Mouse (Mus musculus): Measurements from ENCODE around the gene Krt76. TPM values are rescaled to one million over a fixed set of nuclear protein-coding genes. Genes with fewer than 3 reads are reported as not detected.

Krt76 gene
- not detected in 2 replicates for polyA plus RNA-seq (2014; fragmentation: Nextera tagmentation; extraction: Ambion mirVana)

- Histone ChIP-seq H3K27ac (ENCODE audit: low read depth, low read length) (no peak within 1 kb of the TSS), H3K36me3 (ENCODE audit: control insufficient read depth, insufficient read depth, low read length) (no peaks in the 10 kb centered on the region), H3K4me1 (ENCODE audit: control insufficient read depth, insufficient read depth, low read length) (no peaks in the 10 kb centered on the region), H3K4me2 (no peak within 1 kb of the TSS), H3K27me3 (ENCODE audit: control insufficient read depth, insufficient read depth, low read length) (no peaks in the 10 kb centered on the region), H3K9ac (ENCODE audit: low read length) (no peak within 1 kb of the TSS), H3K9me3 (ENCODE audit: control insufficient read depth, low read length) (no peaks in the 10 kb centered on the region), H3K4me3 (ENCODE audit: low read depth, low read length) (no peak within 1 kb of the TSS)
- DNase-seq (ENCODE audit: low spot score, missing footprints) = no peak
- 60% methylated on average over 4 of the region's 4 CpGs for whole genome bisulfite sequencing
- ATAC-seq (ENCODE audit: low FRiP score) = no peak
Observed at GRCm38 (mm10) chr15:101892820-101893219, at the start of gene Krt76. TSS of gene Krt76 (minus strand) at chr15:101892920.

- H3K9ac ChIP-seq (ENCODE audit: low read length) = no peak overlapping the region
- DNase-seq (ENCODE audit: low spot score, missing footprints) (no peak), ATAC-seq (ENCODE audit: low FRiP score) (no peak)
- H3K27ac ChIP-seq (ENCODE audit: low read depth, low read length) = no peak overlapping the region
- no peaks in the 10 kb centered on the region for H3K27me3 ChIP-seq (ENCODE audit: control insufficient read depth, insufficient read depth, low read length)
- WGBS = 80% methylated on average over 8 of the region's 8 CpGs
- H3K36me3 ChIP-seq (ENCODE audit: control insufficient read depth, insufficient read depth, low read length) = no peaks in the 10 kb centered on the region
- H3K4me1 ChIP-seq (ENCODE audit: control insufficient read depth, insufficient read depth, low read length) = no peaks in the 10 kb centered on the region; the same call in 1 of the 2 replicates
- H3K4me2 ChIP-seq = no peak overlapping the region
- no peaks in the 10 kb centered on the region for H3K9me3 ChIP-seq (ENCODE audit: control insufficient read depth, low read length)
- H3K4me3 ChIP-seq (ENCODE audit: low read depth, low read length) = no peak overlapping the region
Observed at GRCm38 (mm10) chr15:101941948-101942347, 49.2 kb upstream of the Krt76 start.

- no peak within 1 kb of the TSS for H3K9ac ChIP-seq (ENCODE audit: low read length)
- 79% methylated on average over 5 of the region's 6 CpGs for WGBS
- H3K4me2 ChIP-seq = no peak within 1 kb of the TSS
- no peak for ATAC-seq (ENCODE audit: low FRiP score)
- H3K27me3 ChIP-seq (ENCODE audit: control insufficient read depth, insufficient read depth, low read length) = no peaks in the 10 kb centered on the region
- H3K9me3 ChIP-seq (ENCODE audit: control insufficient read depth, low read length) = no peaks in the 10 kb centered on the region
- H3K36me3 ChIP-seq (ENCODE audit: control insufficient read depth, insufficient read depth, low read length) = no peaks in the 10 kb centered on the region
- peak; percentile 56 for DNase-seq (ENCODE audit: low spot score, missing footprints)
- no peak within 1 kb of the TSS for H3K4me3 ChIP-seq (ENCODE audit: low read depth, low read length)
- no peak within 1 kb of the TSS for H3K27ac ChIP-seq (ENCODE audit: low read depth, low read length)
- no peaks in the 10 kb centered on the region; the same call in 1 of the 2 replicates for H3K4me1 ChIP-seq (ENCODE audit: control insufficient read depth, insufficient read depth, low read length)
Observed at GRCm38 (mm10) chr15:101940274-101940829, 47.6 kb upstream of the Krt76 start, which contains the start of gene Krt79. TSS of gene Krt79 (minus strand) at chr15:101940324.

GRCm38 (mm10) chr15:101938600-101939308 lies 46.0 kb upstream of the Krt76 start:
- no peaks in the 10 kb centered on the region for H3K27me3 ChIP-seq (ENCODE audit: control insufficient read depth, insufficient read depth, low read length)
- WGBS = 85% methylated on average over 9 of the region's 9 CpGs
- no peak overlapping the region for H3K4me3 ChIP-seq (ENCODE audit: low read depth, low read length)
- no peak overlapping the region for H3K4me2 ChIP-seq
- no peak overlapping the region for H3K9ac ChIP-seq (ENCODE audit: low read length)
- H3K4me1 ChIP-seq (ENCODE audit: control insufficient read depth, insufficient read depth, low read length) = no peaks in the 10 kb centered on the region; the same call in 1 of the 2 replicates
- H3K27ac ChIP-seq (ENCODE audit: low read depth, low read length) = no peak overlapping the region
- no peaks in the 10 kb centered on the region for H3K36me3 ChIP-seq (ENCODE audit: control insufficient read depth, insufficient read depth, low read length)
- H3K9me3 ChIP-seq (ENCODE audit: control insufficient read depth, low read length) = no peaks in the 10 kb centered on the region
- ATAC-seq (ENCODE audit: low FRiP score) (no peak), DNase-seq (ENCODE audit: low spot score, missing footprints) (peak; percentile 21)

GRCm38 (mm10) chr15:101933024-101933423 lies 40.3 kb upstream of the Krt76 start:
- no peak for ATAC-seq (ENCODE audit: low FRiP score)
- H3K4me3 ChIP-seq (ENCODE audit: low read depth, low read length) = no peak overlapping the region
- WGBS = 78% methylated on average over 6 of the region's 6 CpGs

GRCm38 (mm10) chr15:101929666-101930065 lies 36.9 kb upstream of the Krt76 start:
- peak overlapping the region; percentile 13; the same call in 1 of the 2 replicates for H3K4me3 ChIP-seq (ENCODE audit: low read depth, low read length)
- H3K9me3 ChIP-seq (ENCODE audit: control insufficient read depth, low read length) = no peaks in the 10 kb centered on the region
- peak overlapping the region; percentile 47 for H3K4me2 ChIP-seq
- WGBS = 4% methylated on average over 17 of the region's 17 CpGs
- peaks cover 6% of the 10 kb centered on the region for H3K4me1 ChIP-seq (ENCODE audit: control insufficient read depth, insufficient read depth, low read length)
- DNase-seq (ENCODE audit: low spot score, missing footprints) = peak; percentile 90
- H3K27me3 ChIP-seq (ENCODE audit: control insufficient read depth, insufficient read depth, low read length) = 0 out of 2 replicates have a peak, but pooled peaks cover 2% of the 10 kb centered on the region
- ATAC-seq (ENCODE audit: low FRiP score) = 0 out of 2 replicates have a peak, but pooled peaks have one; percentile 24
- H3K36me3 ChIP-seq (ENCODE audit: control insufficient read depth, insufficient read depth, low read length) = no peaks in the 10 kb centered on the region
- no peak overlapping the region for H3K27ac ChIP-seq (ENCODE audit: low read depth, low read length)
- H3K9ac ChIP-seq (ENCODE audit: low read length) = peak overlapping the region; percentile 31; the same call in 1 of the 2 replicates

More at GRCm38 (mm10) chr15:101933024-101933423, 40.3 kb upstream of the Krt76 start:
- Histone ChIP-seq H3K4me1 (ENCODE audit: control insufficient read depth, insufficient read depth, low read length) (peaks cover 6% of the 10 kb centered on the region), H3K27me3 (ENCODE audit: control insufficient read depth, insufficient read depth, low read length) (0 out of 2 replicates have a peak, but pooled peaks cover 2% of the 10 kb centered on the region), H3K27ac (ENCODE audit: low read depth, low read length) (no peak overlapping the region), H3K9ac (ENCODE audit: low read length) (no peak overlapping the region), H3K36me3 (ENCODE audit: control insufficient read depth, insufficient read depth, low read length) (no peaks in the 10 kb centered on the region), H3K9me3 (ENCODE audit: control insufficient read depth, low read length) (no peaks in the 10 kb centered on the region), H3K4me2 (no peak overlapping the region)
- DNase-seq (ENCODE audit: low spot score, missing footprints) = peak; percentile 75

- Histone ChIP-seq H3K4me2 (peak overlapping the region; percentile 47; the same call in 1 of the 2 replicates), H3K27me3 (ENCODE audit: control insufficient read depth, insufficient read depth, low read length) (0 out of 2 replicates have a peak, but pooled peaks cover 2% of the 10 kb centered on the region), H3K4me3 (ENCODE audit: low read depth, low read length) (no peak overlapping the region), H3K27ac (ENCODE audit: low read depth, low read length) (no peak overlapping the region), H3K9ac (ENCODE audit: low read length) (no peak overlapping the region; the same call in 1 of the 2 replicates), H3K36me3 (ENCODE audit: control insufficient read depth, insufficient read depth, low read length) (no peaks in the 10 kb centered on the region), H3K9me3 (ENCODE audit: control insufficient read depth, low read length) (no peaks in the 10 kb centered on the region), H3K4me1 (ENCODE audit: control insufficient read depth, insufficient read depth, low read length) (peaks cover 6% of the 10 kb centered on the region)
- DNase-seq (ENCODE audit: low spot score, missing footprints) = no peak
- no peak for ATAC-seq (ENCODE audit: low FRiP score)
- WGBS = 15% methylated on average over 9 of the region's 9 CpGs
Observed at GRCm38 (mm10) chr15:101929087-101929486, 36.4 kb upstream of the Krt76 start.

GRCm38 (mm10) chr15:101927340-101928080 lies 34.8 kb upstream of the Krt76 start:
- H3K27me3 ChIP-seq (ENCODE audit: control insufficient read depth, insufficient read depth, low read length) = 0 out of 2 replicates have a peak, but pooled peaks cover 2% of the 10 kb centered on the region
- H3K4me2 ChIP-seq = no peak overlapping the region
- no peaks in the 10 kb centered on the region for H3K9me3 ChIP-seq (ENCODE audit: control insufficient read depth, low read length)
- no peaks in the 10 kb centered on the region for H3K36me3 ChIP-seq (ENCODE audit: control insufficient read depth, insufficient read depth, low read length)
- H3K4me1 ChIP-seq (ENCODE audit: control insufficient read depth, insufficient read depth, low read length) = peaks cover 6% of the 10 kb centered on the region
- peak; percentile 73 for DNase-seq (ENCODE audit: low spot score, missing footprints)
- no peak overlapping the region for H3K9ac ChIP-seq (ENCODE audit: low read length)
- ATAC-seq (ENCODE audit: low FRiP score) = no peak
- H3K4me3 ChIP-seq (ENCODE audit: low read depth, low read length) = no peak overlapping the region
- WGBS = 60% methylated on average over 12 of the region's 12 CpGs
- H3K27ac ChIP-seq (ENCODE audit: low read depth, low read length) = no peak overlapping the region
